Mouse (Mus musculus) heart, embryonic 14.5 days (tissue): Measurements from ENCODE around the gene Rpl35. TPM values are rescaled to one million over a fixed set of nuclear protein-coding genes. Genes with fewer than 3 reads are reported as not detected.

Source experiments
- ATAC-seq: fragments of 200-750 bp; cut with Nextera tagmentation; 2 replicates; pipeline ENCODE4 v1.8.0; 2017; ENCODE audit warnings: low read depth, moderate TSS enrichment; ENCODE audit not compliant: insufficient number of reproducible peaks, insufficient read depth, low FRiP score
- H3K27ac ChIP-seq, 2 experiments: fragments of 200-500 bp in 1 of 2; fragments of 300-500 bp in 1 of 2; sonication (generic) in 1 of 2; replicated peaks in 1 of 2; 2 replicates each; pipeline ENCODE4 v1.5.1; 2012 to 2014; ENCODE audit warnings: low read depth in 2 of 2, low read length in 2 of 2, control low read depth in 1 of 2, mild to moderate bottlenecking in 1 of 2, mixed read lengths in 1 of 2; ENCODE audit not compliant: control insufficient read depth in 1 of 2, insufficient read depth in 1 of 2
- H3K27me3 ChIP-seq: fragments of 300-500 bp; sonication (generic); 2 replicates; pipeline ENCODE4 v1.6.1; 2014; ENCODE audit warnings: mild to moderate bottlenecking, low read length, control low read depth; ENCODE audit not compliant: control insufficient read depth, insufficient read depth
- H3K36me3 ChIP-seq: fragments of 300-500 bp; sonication (generic); 2 replicates; pipeline ENCODE4 v1.6.1; 2014; ENCODE audit warnings: mild to moderate bottlenecking, control low read depth, low read length, mixed read lengths; ENCODE audit not compliant: control insufficient read depth, insufficient read depth
- H3K4me1 ChIP-seq, 2 experiments: fragments of 200-500 bp in 1 of 2; fragments of 300-500 bp in 1 of 2; sonication (generic) in 1 of 2; 2 replicates each; pipeline ENCODE4 v1.6.1; 2012 to 2014; ENCODE audit warnings: low read length in 2 of 2, control low read depth in 1 of 2, mixed read lengths in 1 of 2; ENCODE audit not compliant: control insufficient read depth in 2 of 2, insufficient read depth in 2 of 2
- H3K4me2 ChIP-seq: fragments of 300-500 bp; sonication (generic); 2 replicates; pipeline ENCODE4 v1.6.1; 2014; ENCODE audit warnings: mild to moderate bottlenecking, low read length
- H3K4me3 ChIP-seq, 2 experiments: fragments of 200-500 bp in 1 of 2; fragments of 300-500 bp in 1 of 2; sonication (generic) in 1 of 2; 2 replicates each; pipeline ENCODE4 v1.5.1; 2012 to 2014; ENCODE audit warnings: low read length in 2 of 2, mild to moderate bottlenecking in 2 of 2, control low read depth in 1 of 2, low read depth in 1 of 2, moderate library complexity in 1 of 2; ENCODE audit not compliant: control insufficient read depth in 1 of 2, insufficient read depth in 1 of 2
- H3K9ac ChIP-seq: fragments of 300-500 bp; sonication (generic); 2 replicates; pipeline ENCODE4 v1.6.1; 2014; ENCODE audit warnings: mild to moderate bottlenecking, low read length
- H3K9me3 ChIP-seq: fragments of 300-500 bp; sonication (generic); 2 replicates; pipeline ENCODE4 v1.6.1; 2016; ENCODE audit warnings: low read length, control low read depth; ENCODE audit not compliant: control insufficient read depth
- WGBS: fragments of 180-500 bp; shearing (Covaris S2); extraction: QIAGEN DNeasy Blood & Tissue Kit; methylation state at CpG from one replicate; pipeline ENCODE4 v1.1.7; 2014; 5-methylcytosine and 5-hydroxymethylcytosine counted together
- polyA plus RNA-seq: library from polyadenylated mRNA; unstranded; fragments of >200 nt; fragmentation: Nextera tagmentation; extraction: Ambion mirVana; gene quantifications from 2 replicates; pipeline ENCODE4 v1.2.1, GENCODE M21; 2014

Rpl35 gene
- polyA plus RNA-seq, 1 experiment from 2014 or later: 670 TPM

DNA sequence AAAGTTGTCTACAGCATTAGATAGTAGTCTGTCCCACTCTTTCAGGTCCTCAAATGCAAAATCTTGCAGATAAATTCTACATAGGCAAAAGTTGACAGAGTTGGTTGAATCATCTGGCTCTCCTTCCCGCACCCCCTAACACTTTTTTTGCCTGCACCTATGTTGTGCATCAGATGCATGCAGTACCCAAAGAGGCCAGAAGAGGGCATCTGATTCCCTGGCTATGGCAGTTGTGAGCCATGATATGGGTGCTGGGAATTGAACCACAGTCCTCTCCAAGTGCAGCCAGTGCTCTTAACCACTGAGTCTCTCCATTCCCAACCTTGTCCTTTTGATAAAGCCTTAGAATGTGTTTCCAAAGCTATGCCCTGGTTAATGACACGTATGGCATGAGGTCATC is 22.0 kb downstream of the Rpl35 start:
- Histone ChIP-seq H3K4me2 (no peak overlapping the region), H3K27ac (no peak overlapping the region), H3K27me3 (no peaks in the 10 kb centered on the region), H3K4me1 (no peaks in the 10 kb centered on the region), H3K9ac (no peak overlapping the region), H3K4me3 (no peak overlapping the region), H3K9me3 (peaks cover 8% of the 10 kb centered on the region; the same call in 1 of the 2 replicates), H3K36me3 (no peaks in the 10 kb centered on the region)
- 89% methylated on average over 2 of the region's 2 CpGs for WGBS
- ATAC-seq: no peak

DNA sequence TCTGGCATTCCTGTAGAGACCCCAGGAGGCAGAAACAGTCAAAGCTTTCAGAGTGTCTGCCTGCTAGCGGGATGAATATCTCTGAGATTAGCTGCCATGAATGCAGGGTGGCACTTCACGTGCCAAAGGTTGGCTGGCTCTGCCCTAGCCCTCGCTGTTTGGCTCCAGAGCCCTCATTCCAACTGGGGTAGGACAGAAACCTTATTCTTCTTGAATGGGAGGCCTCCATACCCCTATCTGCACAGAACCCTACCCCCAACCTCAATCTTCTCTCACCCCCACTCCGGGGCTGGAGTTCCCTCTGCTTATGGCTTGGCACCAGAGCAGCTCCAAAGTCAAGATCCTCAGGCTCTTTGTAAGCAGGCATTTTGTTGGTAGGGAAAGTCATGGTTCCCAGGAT is 27.6 kb downstream of the Rpl35 start:
- 63% methylated on average over 4 of the region's 4 CpGs for WGBS
- Histone ChIP-seq H3K27ac (no peak overlapping the region), H3K9me3 (no peaks in the 10 kb centered on the region), H3K4me1 (0 out of 4 replicates have a peak, but pooled peaks cover 0 to 2% of the 10 kb centered on the region in 2 experiments), H3K27me3 (no peaks in the 10 kb centered on the region; the same call in 1 of the 2 replicates), H3K4me3 (no peak overlapping the region), H3K4me2 (no peak overlapping the region), H3K9ac (no peak overlapping the region), H3K36me3 (no peaks in the 10 kb centered on the region)
- no peak for ATAC-seq

DNA sequence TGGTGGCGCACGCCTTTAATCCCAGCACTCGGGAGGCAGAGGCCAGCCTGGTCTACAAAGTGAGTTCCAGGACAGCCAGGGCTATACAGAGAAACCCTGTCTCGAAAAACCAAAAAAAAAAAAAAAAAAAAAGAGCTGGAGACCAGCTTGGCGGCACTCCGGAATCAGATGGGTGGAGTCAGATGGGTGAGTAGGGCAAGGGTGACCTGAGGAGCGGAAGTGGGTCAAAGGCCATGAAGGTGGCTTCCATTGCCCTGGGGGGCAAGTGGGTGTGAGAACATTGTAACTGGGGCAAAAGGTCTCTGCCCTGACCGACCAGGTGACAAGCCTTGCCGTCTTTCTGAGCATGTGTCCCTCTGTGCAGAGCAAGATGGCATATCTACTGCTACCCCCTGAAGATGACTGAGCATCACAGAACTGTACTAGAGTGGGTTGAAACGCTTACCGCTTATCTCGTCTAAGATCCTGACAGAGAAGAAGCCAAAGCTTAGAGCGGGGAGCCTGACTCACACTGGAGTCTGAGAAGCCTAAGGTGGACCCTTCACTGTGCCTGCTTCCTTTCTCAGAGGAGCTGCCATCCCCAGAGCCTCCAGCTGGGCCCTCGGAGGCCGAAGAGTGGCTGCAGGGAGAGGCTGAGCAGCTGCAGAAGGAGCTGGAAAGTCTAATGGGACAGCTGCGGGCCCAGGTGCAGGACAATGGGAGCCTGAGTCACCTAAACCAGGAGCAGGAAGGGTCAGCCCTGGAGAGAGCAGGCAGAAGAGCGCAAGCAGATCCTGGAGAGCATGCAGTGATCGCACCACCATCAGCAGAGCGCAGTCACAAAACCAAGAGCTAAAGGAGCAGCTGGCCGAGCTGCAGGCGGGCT is 29.3 kb downstream of the Rpl35 start:
- no peak for ATAC-seq
- Histone ChIP-seq H3K27me3 (no peaks in the 10 kb centered on the region; the same call in 1 of the 2 replicates), H3K36me3 (no peaks in the 10 kb centered on the region), H3K9me3 (no peaks in the 10 kb centered on the region), H3K4me3 (no peak overlapping the region), H3K4me2 (no peak overlapping the region), H3K9ac (no peak overlapping the region), H3K4me1 (0 out of 4 replicates have a peak, but pooled peaks cover 0 to 2% of the 10 kb centered on the region in 2 experiments), H3K27ac (no peak overlapping the region)
- WGBS: 73% methylated on average over 20 of the region's 21 CpGs

DNA sequence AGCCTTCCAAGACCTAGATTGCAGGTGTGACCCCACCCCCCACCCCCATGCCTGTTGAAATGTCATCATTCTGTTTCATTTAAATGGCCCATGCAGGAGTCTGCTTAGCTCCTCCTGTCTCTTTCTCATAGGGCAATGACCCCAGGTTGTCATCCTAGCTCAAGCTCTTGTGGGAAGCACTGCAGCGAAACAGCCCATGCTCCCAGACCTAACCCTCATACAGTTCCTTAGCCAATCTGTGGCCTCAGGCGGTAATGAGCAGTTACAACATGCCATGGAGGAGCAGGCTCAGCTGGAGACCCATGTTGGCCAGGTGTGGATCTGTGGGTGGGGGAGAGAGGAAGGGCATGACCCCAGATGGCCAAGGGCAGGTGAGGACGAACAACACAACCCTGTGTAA is 30.2 kb downstream of the Rpl35 start:
- no peak for ATAC-seq

DNA sequence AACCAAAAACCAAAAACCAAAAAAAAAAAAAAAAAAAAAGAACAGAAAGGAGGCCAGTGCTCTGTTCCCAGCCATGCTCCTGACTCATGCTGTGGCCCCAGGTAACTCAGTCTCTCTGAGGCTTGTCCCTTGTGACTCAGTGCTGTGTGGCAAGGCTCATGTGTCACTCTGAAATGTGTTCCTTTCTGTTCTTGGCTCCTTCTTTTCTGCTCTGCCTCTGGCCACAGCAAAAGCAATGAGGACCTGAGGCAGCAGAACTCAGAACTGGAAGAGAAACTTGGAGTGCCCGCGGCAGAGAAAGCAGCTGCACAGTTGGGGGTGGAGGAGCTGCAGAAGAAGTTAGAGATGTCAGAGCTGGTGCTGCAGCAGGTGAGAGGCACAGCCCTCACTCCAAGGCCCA is 31.3 kb downstream of the Rpl35 start:
- 0 out of 4 replicates have a peak, but pooled peaks cover 0 to 2% of the 10 kb centered on the region in 2 experiments for H3K4me1 ChIP-seq
- H3K4me2 ChIP-seq: no peak overlapping the region
- ATAC-seq: no peak
- no peaks in the 10 kb centered on the region for H3K9me3 ChIP-seq
- H3K27me3 ChIP-seq: no peaks in the 10 kb centered on the region; the same call in 1 of the 2 replicates
- H3K4me3 ChIP-seq: no peak overlapping the region
- no peak overlapping the region for H3K27ac ChIP-seq
- WGBS: 20% methylated on average over 2 of the region's 2 CpGs
- no peaks in the 10 kb centered on the region for H3K36me3 ChIP-seq
- H3K9ac ChIP-seq: no peak overlapping the region

More for the DNA sequence above, 30.2 kb downstream of the Rpl35 start:
- Histone ChIP-seq H3K9me3 (no peaks in the 10 kb centered on the region), H3K9ac (no peak overlapping the region), H3K4me2 (no peak overlapping the region), H3K4me3 (no peak overlapping the region), H3K27ac (no peak overlapping the region), H3K36me3 (no peaks in the 10 kb centered on the region), H3K27me3 (no peaks in the 10 kb centered on the region; the same call in 1 of the 2 replicates), H3K4me1 (0 out of 4 replicates have a peak, but pooled peaks cover 0 to 2% of the 10 kb centered on the region in 2 experiments)
- 82% methylated on average over 3 of the region's 3 CpGs for WGBS

DNA sequence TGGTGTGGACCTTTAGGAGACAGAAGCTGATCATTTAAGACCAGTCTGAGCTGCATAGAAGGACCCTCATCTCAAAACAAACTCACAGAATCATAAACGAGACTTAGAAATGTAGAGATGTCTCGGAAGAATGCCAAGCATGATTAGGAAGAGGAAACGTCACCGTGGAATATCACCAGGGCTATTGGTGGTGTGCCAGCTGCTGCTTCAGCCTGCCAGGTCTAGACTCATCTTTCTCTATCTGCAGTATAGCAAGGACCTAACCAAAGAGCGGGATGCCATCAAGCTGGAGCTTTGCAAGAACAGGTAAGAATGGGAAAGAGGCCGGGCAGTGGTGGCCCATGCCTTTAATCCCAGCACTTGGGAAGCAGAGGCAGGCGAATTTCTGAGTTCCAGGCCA is 31.7 kb downstream of the Rpl35 start:
- ATAC-seq: no peak
- Histone ChIP-seq H3K4me3 (no peak overlapping the region), H3K9ac (no peak overlapping the region), H3K27me3 (no peaks in the 10 kb centered on the region; the same call in 1 of the 2 replicates), H3K4me2 (no peak overlapping the region), H3K27ac (no peak overlapping the region), H3K4me1 (0 out of 4 replicates have a peak, but pooled peaks cover 0 to 2% of the 10 kb centered on the region in 2 experiments), H3K36me3 (no peaks in the 10 kb centered on the region), H3K9me3 (no peaks in the 10 kb centered on the region)
- 60% methylated on average over 7 of the region's 7 CpGs for WGBS

- WGBS: 22% methylated on average over 2 of the region's 2 CpGs
- Histone ChIP-seq H3K4me2 (no peak overlapping the region), H3K27me3 (no peaks in the 10 kb centered on the region; the same call in 1 of the 2 replicates), H3K4me3 (no peak overlapping the region), H3K9ac (no peak overlapping the region), H3K27ac (no peak overlapping the region), H3K9me3 (no peaks in the 10 kb centered on the region), H3K36me3 (no peaks in the 10 kb centered on the region), H3K4me1 (0 out of 4 replicates have a peak, but pooled peaks cover 0 to 2% of the 10 kb centered on the region in 2 experiments)
- ATAC-seq: no peak
Measured at GRCm38 (mm10) chr2:38973223-38973622, 32.2 kb downstream of the Rpl35 start.
